Mouse (Mus musculus) CH12.LX (cell line): ENCODE data around the gene Serf2.

Experiments used
- BHLHE40 ChIP-seq: IDR thresholded peaks from 2 replicates; pipeline ENCODE4 v1.6.1; 2011; ENCODE audit warnings: mild to moderate bottlenecking, low read depth, low read length, improper control_type of control experiment
- CHD1 ChIP-seq: IDR thresholded peaks from 2 replicates; pipeline ENCODE4 v1.6.1; 2012; ENCODE audit warnings: low read depth, low read length, improper control_type of control experiment, inconsistent platforms
- CTCF ChIP-seq, 2 experiments: IDR thresholded peaks in 1 of 2; conservative IDR thresholded peaks in 1 of 2; 2 replicates each; pipeline ENCODE4 v1.5.1; 2011 to 2012; ENCODE audit warnings: low read depth in 2 of 2, low read length in 2 of 2, improper control_type of control experiment in 1 of 2, inconsistent platforms in 1 of 2, mild to moderate bottlenecking in 1 of 2, moderate library complexity in 1 of 2
- E2F4 ChIP-seq: IDR thresholded peaks from 2 replicates; pipeline ENCODE4 v1.6.1; 2011; ENCODE audit warnings: low read depth, low read length, improper control_type of control experiment; ENCODE audit not compliant: insufficient replicate concordance
- MAX ChIP-seq: IDR thresholded peaks from 2 replicates; pipeline ENCODE4 v1.6.1; 2011; ENCODE audit warnings: low read length, improper control_type of control experiment
- MXI1 ChIP-seq: IDR thresholded peaks from 2 replicates; pipeline ENCODE4 v1.6.1; 2011; ENCODE audit warnings: mild to moderate bottlenecking, low read depth, low read length, improper control_type of control experiment
- NELFE ChIP-seq: IDR thresholded peaks from 2 replicates; pipeline ENCODE4 v1.6.1; 2011; ENCODE audit warnings: low read depth, low read length, improper control_type of control experiment
- NRF1 ChIP-seq: IDR thresholded peaks from 2 replicates; pipeline ENCODE4 v1.6.1; 2014; ENCODE audit warnings: low read depth, mild to moderate bottlenecking, inconsistent platforms, low read length, improper control_type of control experiment, moderate library complexity
- POLR2A ChIP-seq: IDR thresholded peaks from 2 replicates; pipeline ENCODE4 v1.6.1; 2011; ENCODE audit warnings: low read depth, mild to moderate bottlenecking, improper control_type of control experiment, low read length
- POLR2AphosphoS2 ChIP-seq: IDR thresholded peaks from 2 replicates; pipeline ENCODE4 v1.6.1; 2011; ENCODE audit warnings: low read depth, low read length, improper control_type of control experiment
- SIN3A ChIP-seq: IDR thresholded peaks from 2 replicates; pipeline ENCODE4 v1.6.1; 2012; ENCODE audit warnings: low read length, improper control_type of control experiment, inconsistent platforms
- SMC3 ChIP-seq: IDR thresholded peaks from 2 replicates; pipeline ENCODE4 v1.6.1; 2011; ENCODE audit warnings: low read depth, low read length, improper control_type of control experiment
- USF1 ChIP-seq: IDR thresholded peaks from 2 replicates; pipeline ENCODE4 v1.6.1; 2014; ENCODE audit warnings: low read depth, mild to moderate bottlenecking, inconsistent platforms, low read length, improper control_type of control experiment
- ZMIZ1 ChIP-seq: IDR thresholded peaks from 2 replicates; pipeline ENCODE4 v1.6.1; 2012; ENCODE audit warnings: low read depth, mild to moderate bottlenecking, inconsistent platforms, low read length, improper control_type of control experiment

DNA sequence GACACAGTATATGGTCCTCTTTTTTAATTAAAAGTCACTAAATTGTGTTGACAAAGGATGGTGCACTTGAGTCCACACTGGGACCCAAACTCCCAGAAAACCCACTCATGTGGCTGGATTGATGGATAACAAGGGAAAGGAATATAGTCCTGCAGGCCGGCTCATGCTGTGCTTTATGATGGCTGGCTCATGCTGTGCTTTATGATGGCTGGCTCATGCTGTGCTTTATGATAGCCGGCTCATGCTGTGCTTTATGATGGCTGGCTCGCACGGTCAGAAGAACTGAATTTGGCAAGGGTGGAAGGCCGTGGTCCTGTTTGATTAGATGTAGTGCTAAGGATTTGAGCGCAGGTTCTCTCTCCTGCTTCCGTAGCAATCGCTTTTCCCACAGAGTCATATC is 34.6 kb downstream of the Serf2 start:
- TF ChIP-seq ZMIZ1 (no peak), CTCF (conservative IDR thresholded peaks at IDR 0.05 in 1 of 2, IDR thresholded peaks at IDR 0.05 in 1 of 2; ENCODE audit: low read depth in 2 of 2, low read length in 2 of 2) (no peak), BHLHE40 (no peak), E2F4 (no peak), CHD1 (no peak), POLR2AphosphoS2 (no peak), NRF1 (no peak), MXI1 (no peak), NELFE (no peak), MAX (no peak), SMC3 (no peak), USF1 (no peak), SIN3A (no peak), POLR2A (no peak)
